Mouse (Mus musculus): ENCODE measurements around the gene Tmsb10. TPM values are rescaled to one million over a fixed set of nuclear protein-coding genes. Genes with fewer than 3 reads are reported as not detected.
A peak's percentile ranks its signal among the peaks of the same experiment; 100 is the strongest.

The Tmsb10 gene
- 60.6 and 494 TPM in 2 replicates for polyA plus RNA-seq (2012; ENCODE audit: insufficient read depth, low replicate concordance)

DNA sequence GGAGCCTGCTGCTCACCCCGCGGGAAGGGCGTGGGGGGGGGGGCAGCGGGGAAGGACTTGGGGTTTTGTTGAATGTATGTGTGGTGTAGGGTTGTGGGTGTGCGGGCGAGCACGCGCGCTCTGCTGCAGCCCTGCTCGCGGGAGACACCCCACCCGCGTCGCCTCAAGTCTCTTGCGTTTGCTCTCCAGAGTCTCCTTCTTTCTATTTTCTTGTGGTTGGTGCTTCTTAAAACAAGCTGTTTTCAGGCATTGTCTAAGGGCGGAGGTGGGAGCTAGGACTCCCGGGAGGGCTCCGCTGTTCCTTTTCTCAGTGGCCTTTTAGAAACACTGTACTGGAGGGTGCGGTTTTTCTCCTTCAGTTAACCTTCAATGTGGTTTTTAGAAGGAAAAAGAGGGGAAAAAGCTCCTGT is at the start of gene Tmsb10:
Tmsb10 (minus strand) TSS at position 87 of the 410 bp plus-strand sequence.
- Histone ChIP-seq H3K27me3 (replicated peaks) (peaks cover 6% of the 10 kb centered on the region), H3K4me1 (peaks cover 41% of the 10 kb centered on the region), H3K4me3 (replicated peaks) (peak within 1 kb of the TSS; percentile 96), H3K9me3 (no peaks in the 10 kb centered on the region), H3K36me3 (replicated peaks; ENCODE audit: low read length) (no peaks in the 10 kb centered on the region)
- TF ChIP-seq FLI1 (IDR thresholded peaks at IDR 0.05; ENCODE audit: low read length): no peak
- TF ChIP-seq GATA1 (IDR thresholded peaks at IDR 0.05; ENCODE audit: borderline replicate concordance, low read length): no peak

DNA sequence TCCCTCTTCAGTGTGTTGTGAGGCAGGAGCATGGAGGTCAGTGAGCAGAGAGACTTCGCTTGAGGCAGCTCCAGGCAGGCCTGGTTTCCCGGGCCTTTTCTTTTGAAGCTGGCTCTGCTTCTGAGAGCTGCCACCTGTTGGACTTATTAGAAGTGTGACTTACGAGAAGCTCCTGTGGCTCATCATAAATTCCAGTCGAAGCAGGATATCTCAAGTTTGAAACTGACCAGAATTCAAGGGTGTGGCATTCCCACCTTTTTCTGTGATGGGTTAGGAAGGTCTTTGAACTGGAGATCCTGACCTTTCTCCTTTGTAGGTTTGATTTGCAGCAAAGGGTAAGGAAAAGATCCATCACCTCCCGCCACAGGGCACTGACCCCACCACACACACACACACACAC is 45.1 kb upstream of the Tmsb10 start:
- H3K9me3 ChIP-seq: no peaks in the 10 kb centered on the region
- no peak overlapping the region for H3K4me3 ChIP-seq (replicated peaks)
- no peaks in the 10 kb centered on the region for H3K4me1 ChIP-seq
- no peaks in the 10 kb centered on the region for H3K36me3 ChIP-seq (replicated peaks; ENCODE audit: low read length)
- H3K27me3 ChIP-seq (replicated peaks): peaks cover 10% of the 10 kb centered on the region
- TF ChIP-seq GATA1 (IDR thresholded peaks at IDR 0.05; ENCODE audit: borderline replicate concordance, low read length) (no peak), FLI1 (IDR thresholded peaks at IDR 0.05; ENCODE audit: low read length) (no peak)

DNA sequence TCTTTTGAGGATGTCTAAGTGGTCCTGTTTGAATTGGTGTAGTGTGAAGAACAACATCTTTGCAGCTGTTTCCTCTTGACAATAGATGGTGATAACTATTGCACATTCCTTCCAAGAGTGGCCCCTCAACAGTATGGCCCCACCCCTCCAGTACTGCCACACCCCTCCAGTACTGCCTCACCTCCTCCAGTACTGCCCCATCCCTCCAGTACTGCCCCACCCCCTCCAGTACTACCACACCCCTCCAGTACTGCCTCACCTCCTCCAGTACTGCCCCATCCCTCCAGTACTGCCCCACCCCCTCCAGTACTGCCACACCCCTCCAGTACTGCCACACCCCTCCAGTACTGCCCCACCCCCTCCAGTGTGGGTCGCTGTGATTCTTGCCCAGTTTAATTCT is 43.8 kb upstream of the Tmsb10 start:
- Histone ChIP-seq H3K9me3 (no peaks in the 10 kb centered on the region), H3K36me3 (replicated peaks; ENCODE audit: low read length) (no peaks in the 10 kb centered on the region), H3K4me1 (no peaks in the 10 kb centered on the region), H3K4me3 (replicated peaks) (no peak overlapping the region), H3K27me3 (replicated peaks) (peaks cover 11% of the 10 kb centered on the region)
- TF ChIP-seq GATA1 (IDR thresholded peaks at IDR 0.05; ENCODE audit: borderline replicate concordance, low read length) (no peak), FLI1 (IDR thresholded peaks at IDR 0.05; ENCODE audit: low read length) (no peak)

DNA sequence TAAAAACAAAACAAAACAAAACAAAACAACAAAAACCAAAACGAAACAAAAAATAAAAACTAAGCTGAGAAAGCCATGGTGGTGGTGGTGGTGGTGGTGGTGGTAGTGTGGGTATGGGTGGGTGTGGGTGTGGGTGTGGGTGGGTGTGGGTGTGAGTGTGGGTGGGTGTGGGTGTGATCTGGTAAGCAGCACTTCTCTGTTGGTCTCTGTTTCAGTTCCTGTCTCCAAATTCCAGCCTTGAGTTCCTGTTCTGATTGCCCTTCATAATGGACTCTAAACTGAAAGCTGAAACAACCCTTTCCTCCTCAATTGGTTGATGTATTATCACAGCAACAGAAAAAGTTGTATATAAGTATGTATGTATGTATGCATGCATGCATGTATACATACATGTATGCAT is 40.3 kb upstream of the Tmsb10 start:
- Histone ChIP-seq H3K4me3 (replicated peaks) (no peak overlapping the region), H3K4me1 (no peaks in the 10 kb centered on the region), H3K27me3 (replicated peaks) (peaks cover 11% of the 10 kb centered on the region), H3K36me3 (replicated peaks; ENCODE audit: low read length) (no peaks in the 10 kb centered on the region), H3K9me3 (no peaks in the 10 kb centered on the region)
- TF ChIP-seq FLI1 (IDR thresholded peaks at IDR 0.05; ENCODE audit: low read length) (no peak), GATA1 (IDR thresholded peaks at IDR 0.05; ENCODE audit: borderline replicate concordance, low read length) (no peak)

DNA sequence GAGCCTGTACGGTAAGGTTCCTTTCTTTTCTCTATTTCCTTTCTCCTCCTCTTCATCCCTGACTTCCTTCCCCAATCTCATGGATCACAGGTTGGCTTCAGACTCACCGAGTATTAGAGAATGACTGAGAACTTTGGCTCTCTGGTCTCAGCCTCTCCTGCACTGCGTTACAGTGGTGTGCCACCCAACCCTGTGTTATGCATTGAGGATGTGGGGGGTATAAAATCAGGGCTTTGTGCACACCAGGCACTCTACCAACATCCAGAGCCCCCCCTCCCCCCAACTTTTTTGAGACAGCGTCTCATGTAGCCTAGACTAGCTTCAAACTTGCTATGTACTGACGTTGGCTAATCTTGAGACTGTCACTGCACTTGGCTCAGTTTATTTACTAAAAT is 35.1 kb upstream of the Tmsb10 start:
- Histone ChIP-seq H3K4me3 (replicated peaks) (no peak overlapping the region), H3K27me3 (replicated peaks) (peaks cover 14% of the 10 kb centered on the region), H3K36me3 (replicated peaks; ENCODE audit: low read length) (no peaks in the 10 kb centered on the region), H3K4me1 (peaks cover 9% of the 10 kb centered on the region; the same call in 1 of the 2 replicates), H3K9me3 (no peaks in the 10 kb centered on the region)
- no peak for TF ChIP-seq FLI1 (IDR thresholded peaks at IDR 0.05; ENCODE audit: low read length)
- TF ChIP-seq GATA1 (IDR thresholded peaks at IDR 0.05; ENCODE audit: borderline replicate concordance, low read length): no peak

DNA sequence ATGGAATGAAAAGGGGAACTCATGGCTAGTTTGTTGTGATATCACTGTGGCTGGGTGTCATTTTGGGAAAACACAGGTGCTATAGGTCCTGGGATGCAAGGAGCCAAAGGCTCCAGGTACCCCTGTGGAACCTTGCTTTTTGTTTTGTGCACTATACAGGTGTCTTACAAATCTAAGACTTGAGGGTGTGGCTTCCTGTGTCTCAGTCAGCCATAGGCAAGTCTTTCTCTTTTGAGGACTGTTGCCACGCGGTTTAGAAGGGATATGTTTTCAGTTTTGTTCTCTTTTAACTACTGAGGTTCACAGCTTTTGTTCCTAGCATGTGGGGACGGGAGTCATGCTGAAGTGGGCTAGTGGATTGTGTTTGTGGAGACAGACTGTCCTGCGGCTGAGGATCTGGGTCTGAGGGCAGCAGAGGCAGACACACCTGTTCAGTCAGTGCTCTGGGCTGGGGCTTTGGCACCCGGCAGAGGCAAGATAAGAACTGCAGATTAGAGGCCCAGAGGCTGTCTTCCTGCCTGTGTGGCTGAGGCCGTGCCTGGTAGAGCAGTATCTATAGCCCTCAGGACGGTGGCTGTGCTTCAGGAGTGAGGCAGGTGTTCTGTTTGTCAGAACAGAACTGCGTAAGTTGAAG is 34.6 kb upstream of the Tmsb10 start:
- Histone ChIP-seq H3K4me1 (peaks cover 9% of the 10 kb centered on the region; the same call in 1 of the 2 replicates), H3K4me3 (replicated peaks) (no peak overlapping the region), H3K27me3 (replicated peaks) (peaks cover 14% of the 10 kb centered on the region), H3K36me3 (replicated peaks; ENCODE audit: low read length) (no peaks in the 10 kb centered on the region), H3K9me3 (no peaks in the 10 kb centered on the region)
- TF ChIP-seq GATA1 (IDR thresholded peaks at IDR 0.05; ENCODE audit: borderline replicate concordance, low read length) (no peak), FLI1 (IDR thresholded peaks at IDR 0.05; ENCODE audit: low read length) (no peak)

DNA sequence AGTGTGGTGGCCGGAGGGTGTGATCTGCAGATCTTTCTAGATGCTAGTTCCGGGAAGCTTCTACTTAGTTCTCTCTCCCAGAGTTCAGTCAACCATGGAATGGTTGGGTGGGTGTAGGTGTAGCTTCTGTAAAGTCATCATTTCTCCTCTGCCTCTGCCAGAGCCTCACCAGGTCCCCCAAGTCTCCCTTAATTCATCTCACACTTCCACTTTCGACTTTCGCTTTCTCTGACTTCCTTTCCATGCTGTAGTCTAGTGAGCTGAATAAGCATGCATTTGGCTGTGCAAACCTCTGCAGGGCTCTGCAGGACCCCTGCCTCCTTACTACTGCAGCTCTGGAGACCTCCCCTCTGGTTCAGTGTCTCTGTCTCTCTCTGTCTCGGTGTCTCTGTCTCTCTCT is 31.7 kb upstream of the Tmsb10 start:
- Histone ChIP-seq H3K4me3 (replicated peaks) (peak overlapping the region; percentile 6), H3K4me1 (peaks cover 9% of the 10 kb centered on the region; the same call in 1 of the 2 replicates), H3K27me3 (replicated peaks) (peaks cover 13% of the 10 kb centered on the region), H3K36me3 (replicated peaks; ENCODE audit: low read length) (no peaks in the 10 kb centered on the region), H3K9me3 (no peaks in the 10 kb centered on the region)
- TF ChIP-seq FLI1 (IDR thresholded peaks at IDR 0.05; ENCODE audit: low read length) (no peak), GATA1 (IDR thresholded peaks at IDR 0.05; ENCODE audit: borderline replicate concordance, low read length) (no peak)

DNA sequence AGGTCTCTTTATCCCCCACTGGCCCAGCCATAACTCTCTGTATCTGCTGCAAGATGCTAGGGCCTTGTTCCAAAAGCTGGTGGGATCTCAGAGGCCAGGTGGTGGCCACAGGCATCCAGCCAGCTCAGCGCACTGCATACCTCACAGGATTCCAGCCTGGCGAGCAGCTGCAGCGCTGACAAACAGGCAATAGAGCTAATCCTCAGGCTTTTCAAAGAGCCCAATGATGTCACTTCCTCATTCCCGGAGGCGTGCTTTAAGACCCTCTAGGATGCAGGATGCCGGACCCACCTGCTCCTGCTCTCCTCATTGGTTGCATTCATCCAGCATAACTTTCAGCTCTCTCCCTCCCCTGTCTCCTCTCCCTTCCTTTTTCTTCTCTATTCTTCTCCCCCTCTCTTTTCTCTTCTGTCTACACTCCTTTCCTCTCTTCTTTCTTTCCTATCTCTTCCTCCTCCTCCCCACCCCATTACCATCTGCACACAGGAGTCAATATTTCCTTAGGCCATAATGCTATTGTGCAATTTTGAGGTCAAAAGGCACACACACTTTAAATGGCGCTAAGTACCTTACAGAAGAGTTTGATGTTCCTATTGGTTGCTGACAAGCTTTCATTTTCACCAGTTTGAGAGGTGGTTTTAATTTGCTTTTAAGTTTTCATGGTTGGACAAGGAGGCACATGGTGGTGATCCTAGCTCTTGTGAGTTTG is 30.6 kb upstream of the Tmsb10 start:
- H3K9me3 ChIP-seq: no peaks in the 10 kb centered on the region
- no peaks in the 10 kb centered on the region for H3K36me3 ChIP-seq (replicated peaks; ENCODE audit: low read length)
- TF ChIP-seq FLI1 (IDR thresholded peaks at IDR 0.05; ENCODE audit: low read length) (no peak), GATA1 (IDR thresholded peaks at IDR 0.05; ENCODE audit: borderline replicate concordance, low read length) (no peak)
- peaks cover 13% of the 10 kb centered on the region for H3K27me3 ChIP-seq (replicated peaks)
- H3K4me1 ChIP-seq: peaks cover 9% of the 10 kb centered on the region; the same call in 1 of the 2 replicates
- no peak overlapping the region for H3K4me3 ChIP-seq (replicated peaks)

DNA sequence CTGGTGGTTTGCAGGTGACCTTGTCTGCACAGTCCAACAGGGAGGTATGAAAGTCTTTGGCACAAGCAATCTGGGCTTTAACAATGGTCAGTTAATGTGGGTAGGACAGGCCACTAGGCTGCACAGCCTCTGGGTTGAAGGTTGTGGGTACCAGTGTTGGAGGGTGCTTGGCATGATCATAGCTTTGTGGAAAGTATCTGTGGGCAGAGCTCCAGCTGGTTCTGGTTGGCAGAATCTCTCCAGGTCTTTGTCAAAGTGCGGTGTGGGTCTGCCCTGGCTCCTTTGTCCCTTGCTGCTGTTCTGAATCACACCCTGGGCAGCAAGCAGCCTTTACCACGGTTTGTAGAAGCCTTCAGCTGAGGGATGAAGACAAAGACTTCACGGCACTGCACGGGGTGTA is 24.0 kb upstream of the Tmsb10 start:
- TF ChIP-seq GATA1 (IDR thresholded peaks at IDR 0.05; ENCODE audit: borderline replicate concordance, low read length): no peak
- no peak for TF ChIP-seq FLI1 (IDR thresholded peaks at IDR 0.05; ENCODE audit: low read length)
- no peaks in the 10 kb centered on the region for H3K36me3 ChIP-seq (replicated peaks; ENCODE audit: low read length)
- no peak overlapping the region for H3K4me3 ChIP-seq (replicated peaks)
- no peaks in the 10 kb centered on the region for H3K4me1 ChIP-seq
- peaks cover 19% of the 10 kb centered on the region for H3K27me3 ChIP-seq (replicated peaks)
- H3K9me3 ChIP-seq: no peaks in the 10 kb centered on the region

DNA sequence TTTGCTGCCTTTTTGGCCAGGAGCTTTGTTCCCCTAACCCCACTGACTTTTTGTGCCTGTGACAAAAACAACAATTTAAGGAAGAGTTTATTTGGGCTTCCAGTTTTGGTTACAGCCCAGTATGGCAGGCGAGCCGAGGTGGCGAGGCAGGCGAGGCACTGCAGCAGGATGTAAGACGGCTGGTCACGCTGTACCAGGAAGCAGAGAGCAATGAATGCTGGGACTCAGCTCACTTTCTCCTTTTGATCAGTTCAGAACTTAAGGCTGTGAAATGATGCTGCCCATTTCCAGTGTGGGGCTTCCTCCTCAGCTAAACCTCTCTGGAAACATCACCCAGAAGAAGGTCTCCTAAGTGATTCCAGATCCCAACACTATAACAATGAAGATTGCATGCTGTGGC is 23.3 kb upstream of the Tmsb10 start:
- Histone ChIP-seq H3K4me1 (no peaks in the 10 kb centered on the region), H3K4me3 (replicated peaks) (no peak overlapping the region), H3K9me3 (no peaks in the 10 kb centered on the region), H3K27me3 (replicated peaks) (peaks cover 20% of the 10 kb centered on the region), H3K36me3 (replicated peaks; ENCODE audit: low read length) (no peaks in the 10 kb centered on the region)
- TF ChIP-seq GATA1 (IDR thresholded peaks at IDR 0.05; ENCODE audit: borderline replicate concordance, low read length) (no peak), FLI1 (IDR thresholded peaks at IDR 0.05; ENCODE audit: low read length) (no peak)

Measured in megakaryocyte, embryonic 14.5 days (primary cell).